Mouse (Mus musculus): ENCODE results near the gene Traf3ip3. TPM values are rescaled to one million over a fixed set of nuclear protein-coding genes. Genes with fewer than 3 reads are reported as not detected.

The Traf3ip3 gene
- total and polyA plus RNA-seq, 3 experiments = 60.9 to 72.9 (median 68.8) TPM

- Histone ChIP-seq H3K4me3 (replicated peaks in 1 of 3; ENCODE audit: low read depth in 2 of 3, low read length in 2 of 3, poor library complexity in 1 of 3) (no peak overlapping the region), H3K27ac (ENCODE audit: insufficient read depth, low read depth) (no peak overlapping the region), H3K79me2 (replicated peaks; ENCODE audit: control insufficient read depth, extremely low read depth, insufficient read depth, poor library complexity, severe bottlenecking) (peaks cover 36% of the 10 kb centered on the region), H3K36me3 (replicated peaks in 1 of 2; ENCODE audit: control insufficient read depth in 1 of 2, insufficient read depth in 1 of 2, low read length in 1 of 2) (peaks cover 58 to 74% of the 10 kb centered on the region in 2 experiments), H3K27me3 (replicated peaks) (no peaks in the 10 kb centered on the region), H3K9ac (ENCODE audit: insufficient read depth, low read depth) (no peak overlapping the region), H3K4me1 (ENCODE audit: control insufficient read depth in 1 of 2, insufficient read depth in 2 of 2) (peaks cover 21 to 76% of the 10 kb centered on the region in 2 experiments), H3K4me2 (ENCODE audit: insufficient read depth, low read depth, poor library complexity, severe bottlenecking) (0 out of 2 replicates have a peak overlapping the region, but pooled peaks have one; percentile 10), H3K9me3 (replicated peaks; ENCODE audit: low read length) (no peaks in the 10 kb centered on the region)
- no peak for TF ChIP-seq IRF4 (IDR thresholded peaks at IDR 0.05; ENCODE audit: low read depth, low read length)
- TF ChIP-seq ZKSCAN1 (IDR thresholded peaks at IDR 0.05; ENCODE audit: borderline replicate concordance, low read depth, low read length) = no peak
- TF ChIP-seq KAT2A (IDR thresholded peaks at IDR 0.05; ENCODE audit: insufficient replicate concordance, low read length) = no peak
- no peak for TF ChIP-seq SIN3A (IDR thresholded peaks at IDR 0.05; ENCODE audit: low read length)
- no peak for TF ChIP-seq MAFK (IDR thresholded peaks at IDR 0.05; ENCODE audit: insufficient replicate concordance, low read length)
- no peak for TF ChIP-seq SMC3 (IDR thresholded peaks at IDR 0.05; ENCODE audit: low read depth, low read length)
- no peak for TF ChIP-seq E2F4 (IDR thresholded peaks at IDR 0.05; ENCODE audit: insufficient replicate concordance, low read depth, low read length)
- DNase-seq (ENCODE audit: extremely low read depth) = no peak
- dilution Hi-C loops (cut with MboI; ENCODE audit: extremely low pct_ligation_motif_present, extremely low pct_unique_long_range_greater_than_20kb, low sequenced_read_pairs) = no loop called here
- in situ Hi-C loops (cut with MboI; ENCODE audit: low pct_ligation_motif_present, low pct_unique_long_range_greater_than_20kb, low sequenced_read_pairs) = no loop called here
Measured at GRCm38 (mm10) chr1:193197494-193198205, 3.9 kb downstream of the Traf3ip3 start.

- H3K4me2 ChIP-seq (ENCODE audit: insufficient read depth, low read depth, poor library complexity, severe bottlenecking) = no peak overlapping the region
- H3K4me1 ChIP-seq (ENCODE audit: control insufficient read depth in 1 of 2, insufficient read depth in 2 of 2) = peaks cover 18 to 89% of the 10 kb centered on the region in 2 experiments
- no peak overlapping the region for H3K4me3 ChIP-seq (replicated peaks in 1 of 3; ENCODE audit: low read depth in 2 of 3, low read length in 2 of 3, poor library complexity in 1 of 3)
- H3K27me3 ChIP-seq (replicated peaks) = no peaks in the 10 kb centered on the region
- peaks cover 76 to 90% of the 10 kb centered on the region in 2 experiments for H3K36me3 ChIP-seq (replicated peaks in 1 of 2; ENCODE audit: control insufficient read depth in 1 of 2, insufficient read depth in 1 of 2, low read length in 1 of 2)
- DNase-seq (ENCODE audit: extremely low read depth) = no peak
- no peaks in the 10 kb centered on the region for H3K9me3 ChIP-seq (replicated peaks; ENCODE audit: low read length)
- dilution Hi-C loops (cut with MboI; ENCODE audit: extremely low pct_ligation_motif_present, extremely low pct_unique_long_range_greater_than_20kb, low sequenced_read_pairs) (no loop called here), in situ Hi-C loops (cut with MboI; ENCODE audit: low pct_ligation_motif_present, low pct_unique_long_range_greater_than_20kb, low sequenced_read_pairs) (no loop called here)
- no peak overlapping the region; the same call in 1 of the 2 replicates for H3K27ac ChIP-seq (ENCODE audit: insufficient read depth, low read depth)
- peaks cover 26% of the 10 kb centered on the region for H3K79me2 ChIP-seq (replicated peaks; ENCODE audit: control insufficient read depth, extremely low read depth, insufficient read depth, poor library complexity, severe bottlenecking)
- no peak for TF ChIP-seq PAX5 (IDR thresholded peaks at IDR 0.05; ENCODE audit: low read length)
- no peak for TF ChIP-seq TBP (conservative IDR thresholded peaks at IDR 0.05; ENCODE audit: low read depth, low read length)
- TF ChIP-seq USF1 (IDR thresholded peaks at IDR 0.05; ENCODE audit: low read depth, low read length) = no peak
- TF ChIP-seq CHD2 (IDR thresholded peaks at IDR 0.05; ENCODE audit: low read length) = no peak
- no peak for TF ChIP-seq ZMIZ1 (IDR thresholded peaks at IDR 0.05; ENCODE audit: low read depth, low read length)
- no peak for TF ChIP-seq ZKSCAN1 (IDR thresholded peaks at IDR 0.05; ENCODE audit: borderline replicate concordance, low read depth, low read length)
- TF ChIP-seq ELF1 (IDR thresholded peaks at IDR 0.05; ENCODE audit: low read depth, low read length) = no peak
- no peak for TF ChIP-seq NELFE (IDR thresholded peaks at IDR 0.05; ENCODE audit: low read depth, low read length)
- no peak for TF ChIP-seq NRF1 (IDR thresholded peaks at IDR 0.05; ENCODE audit: low read depth, low read length)
- TF ChIP-seq ZC3H11A (IDR thresholded peaks at IDR 0.05; ENCODE audit: low read depth, low read length) = no peak
- TF ChIP-seq TCF12 (IDR thresholded peaks at IDR 0.05; ENCODE audit: low read depth, low read length) = no peak
- no peak for TF ChIP-seq CHD1 (IDR thresholded peaks at IDR 0.05; ENCODE audit: low read depth, low read length)
- no peak for TF ChIP-seq HCFC1 (IDR thresholded peaks at IDR 0.05; ENCODE audit: low read depth, low read length)
- no peak for TF ChIP-seq RCOR1 (conservative IDR thresholded peaks at IDR 0.05; ENCODE audit: low read depth, low read length)
- H3K9ac ChIP-seq (ENCODE audit: insufficient read depth, low read depth) = no peak overlapping the region
Measured at GRCm38 (mm10) chr1:193195169-193195810, 6.2 kb downstream of the Traf3ip3 start.
